Mouse (Mus musculus) ES-Bruce4 (cell line): ENCODE data around the gene Myo19. TPM values are rescaled to one million over a fixed set of nuclear protein-coding genes. Genes with fewer than 3 reads are reported as not detected.

ENCODE experiments used
- H3K27ac ChIP-seq: 2 replicates; pipeline ENCODE4 v1.5.1; 2012; ENCODE audit warnings: low read length, inconsistent platforms; ENCODE audit not compliant: insufficient read depth
- H3K27me3 ChIP-seq: 2 replicates; pipeline ENCODE4 v1.6.1; 2012; ENCODE audit warnings: mild to moderate bottlenecking, low read length, inconsistent platforms; ENCODE audit not compliant: control insufficient read depth, poor library complexity, insufficient read depth, severe bottlenecking
- H3K36me3 ChIP-seq: 2 replicates; pipeline ENCODE4 v1.6.1; 2012; ENCODE audit warnings: inconsistent platforms, mild to moderate bottlenecking, low read length, moderate library complexity; ENCODE audit not compliant: control insufficient read depth, poor library complexity, insufficient read depth, severe bottlenecking
- H3K4me1 ChIP-seq: one replicate; pipeline ENCODE4 v1.8.1; 2011; ENCODE audit warnings: low read length; ENCODE audit not compliant: control insufficient read depth, insufficient read depth
- H3K4me3 ChIP-seq: 2 replicates; pipeline ENCODE4 v1.5.1; 2011; ENCODE audit warnings: low read depth, mild to moderate bottlenecking, low read length
- H3K9ac ChIP-seq: 2 replicates; pipeline ENCODE4 v1.6.1; 2012; ENCODE audit warnings: low read depth, mild to moderate bottlenecking, inconsistent platforms; ENCODE audit not compliant: poor library complexity, severe bottlenecking
- H3K9me3 ChIP-seq: replicated peaks from 2 replicates; pipeline ENCODE4 v1.6.1; 2012; ENCODE audit warnings: mild to moderate bottlenecking, low read length, inconsistent platforms; ENCODE audit not compliant: control insufficient read depth, poor library complexity, insufficient read depth, severe bottlenecking
- CTCF ChIP-seq: IDR thresholded peaks from one replicate; pipeline ENCODE4 v1.8.1; 2011; ENCODE audit warnings: low read depth, low read length
- EP300 ChIP-seq: IDR thresholded peaks from 2 replicates; pipeline ENCODE4 v1.6.1; 2011; ENCODE audit warnings: low read depth, low read length; ENCODE audit not compliant: insufficient read depth
- POLR2A ChIP-seq: IDR thresholded peaks from one replicate; pipeline ENCODE4 v1.8.1; 2011; ENCODE audit warnings: low read length; ENCODE audit not compliant: insufficient read depth
- polyA plus RNA-seq: library from polyadenylated mRNA; stranded (reverse); fragments of >200 nt; gene quantifications from 2 replicates; pipeline ENCODE4 v1.2.4, GENCODE M21; 2011; ENCODE audit warnings: low read depth; ENCODE audit not compliant: missing spikeins, insufficient read depth, insufficient read length

The Myo19 gene
- polyA plus RNA-seq, 1 experiment = 19.5 TPM

DNA sequence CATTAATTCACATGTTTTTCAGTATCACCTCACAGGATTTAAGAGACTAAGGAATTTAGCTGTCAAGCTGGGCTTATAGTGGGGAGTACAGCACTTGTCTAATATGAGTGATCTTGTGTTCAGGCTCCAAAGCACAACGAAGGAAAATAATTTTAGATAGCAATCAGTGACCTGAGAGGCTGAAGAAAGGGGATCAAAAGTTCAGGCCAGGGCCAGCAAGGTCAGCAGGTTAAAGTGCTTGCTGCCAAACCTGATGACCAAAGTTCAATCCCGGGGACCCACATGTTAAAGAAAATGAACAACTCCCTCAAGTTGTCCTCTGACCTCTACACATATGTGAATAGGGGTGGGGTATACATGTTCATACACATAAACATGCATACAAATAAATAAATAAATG is 14.7 kb upstream of the Myo19 start:
- Histone ChIP-seq H3K9me3 (no peaks in the 10 kb centered on the region), H3K9ac (no peak overlapping the region), H3K27me3 (no peaks in the 10 kb centered on the region), H3K4me1 (no peaks in the 10 kb centered on the region), H3K27ac (no peak overlapping the region), H3K36me3 (peaks cover 5% of the 10 kb centered on the region), H3K4me3 (no peak overlapping the region)
- TF ChIP-seq CTCF (no peak), EP300 (no peak), POLR2A (no peak)

DNA sequence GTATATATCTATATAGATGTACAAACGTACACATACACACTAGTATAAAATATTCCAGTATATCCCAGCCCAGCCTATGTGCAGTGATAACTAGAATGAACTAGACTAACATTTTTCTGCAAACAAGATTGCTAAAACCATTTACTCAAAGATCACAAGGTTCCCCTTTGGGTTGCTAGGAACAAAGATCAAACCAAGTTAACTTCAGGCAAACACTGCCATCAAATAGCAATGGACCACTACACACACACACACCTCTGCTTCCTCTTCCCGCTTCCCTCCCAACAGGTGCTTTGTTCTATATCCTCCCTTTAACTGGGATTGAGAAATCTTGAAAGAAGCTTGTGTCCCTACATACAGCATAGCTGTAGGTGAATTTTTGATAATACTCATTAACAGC is 12.4 kb upstream of the Myo19 start:
- H3K9ac ChIP-seq = no peak overlapping the region
- no peaks in the 10 kb centered on the region for H3K9me3 ChIP-seq
- H3K4me1 ChIP-seq = no peaks in the 10 kb centered on the region
- no peak for TF ChIP-seq CTCF
- TF ChIP-seq EP300 = no peak
- TF ChIP-seq POLR2A = no peak
- H3K27ac ChIP-seq = no peak overlapping the region
- no peaks in the 10 kb centered on the region for H3K27me3 ChIP-seq
- H3K36me3 ChIP-seq = no peaks in the 10 kb centered on the region; the same call in 1 of the 2 replicates
- no peak overlapping the region for H3K4me3 ChIP-seq

GRCm38 (mm10) chr11:84868786-84869259 is 11.1 kb upstream of the Myo19 start:
- Histone ChIP-seq H3K36me3 (peaks cover 2% of the 10 kb centered on the region), H3K4me1 (no peaks in the 10 kb centered on the region), H3K9ac (peak overlapping the region; percentile 99), H3K9me3 (no peaks in the 10 kb centered on the region), H3K4me3 (peak overlapping the region; percentile 91), H3K27me3 (no peaks in the 10 kb centered on the region), H3K27ac (peak overlapping the region; percentile 80; the same call in 1 of the 2 replicates)
- TF ChIP-seq POLR2A (no peak), EP300 (no peak), CTCF (no peak)

DNA sequence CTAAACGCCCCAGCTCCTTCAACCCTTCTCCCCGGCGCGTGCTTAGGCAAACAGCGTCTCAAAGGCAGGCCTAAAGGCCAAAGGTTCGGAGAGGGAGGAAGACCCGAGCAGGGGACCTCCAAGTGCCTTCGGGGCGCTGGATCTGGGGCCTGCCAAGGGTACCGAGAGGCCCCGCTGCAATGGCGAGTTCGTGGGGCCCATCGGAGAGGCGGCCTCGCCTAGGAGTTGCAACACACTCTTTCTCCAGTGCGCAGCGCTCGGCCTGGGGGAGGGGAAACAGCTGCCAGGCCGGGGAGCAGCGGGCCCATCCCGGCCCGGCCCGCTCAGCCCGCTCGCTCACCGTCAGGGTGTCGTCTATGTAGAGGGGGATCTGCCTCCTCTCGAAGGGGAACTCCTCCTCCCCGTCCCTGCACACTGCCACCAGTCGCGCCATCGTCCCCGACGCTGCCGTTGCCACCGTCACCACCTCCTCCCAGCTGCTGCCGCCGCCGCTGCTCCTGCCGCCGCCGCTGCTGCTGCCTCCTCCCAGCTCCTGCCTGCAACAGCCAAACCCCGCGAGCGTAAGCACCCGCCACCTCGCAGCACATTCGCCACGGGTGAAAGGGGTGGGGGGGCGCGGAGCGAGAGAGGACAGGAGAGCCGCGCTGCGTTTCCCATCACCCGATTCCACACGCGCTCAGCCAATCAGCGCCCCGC is 10.3 kb upstream of the Myo19 start:
- peaks cover 6% of the 10 kb centered on the region for H3K36me3 ChIP-seq
- H3K9me3 ChIP-seq = no peaks in the 10 kb centered on the region
- H3K4me3 ChIP-seq = peak overlapping the region; percentile 91
- H3K27ac ChIP-seq = peak overlapping the region; percentile 80
- no peaks in the 10 kb centered on the region for H3K27me3 ChIP-seq
- H3K4me1 ChIP-seq = no peaks in the 10 kb centered on the region
- TF ChIP-seq POLR2A (peak; percentile 21), EP300 (no peak)
- H3K9ac ChIP-seq = peak overlapping the region; percentile 99

- H3K9ac ChIP-seq = peak within 1 kb of the TSS; percentile 99
- H3K4me3 ChIP-seq = peak within 1 kb of the TSS; percentile 93
- H3K27me3 ChIP-seq = no peaks in the 10 kb centered on the region
- peak within 1 kb of the TSS; percentile 86 for H3K27ac ChIP-seq
- no peak for TF ChIP-seq CTCF
- TF ChIP-seq EP300 = peak; percentile 28; the same call in 1 of the 2 replicates
- TF ChIP-seq POLR2A = no peak
- H3K36me3 ChIP-seq = peaks cover 7% of the 10 kb centered on the region
- H3K9me3 ChIP-seq = no peaks in the 10 kb centered on the region
- no peaks in the 10 kb centered on the region for H3K4me1 ChIP-seq
These were observed 9.5 kb upstream of the Myo19 start, which contains the start of gene Ggnbp2 for GRCm38 (mm10) chr11:84870337-84871043. TSS of gene Ggnbp2 (minus strand) at chr11:84870817.

- no peaks in the 10 kb centered on the region for H3K9me3 ChIP-seq
- no peak for TF ChIP-seq CTCF
- TF ChIP-seq POLR2A = no peak
- TF ChIP-seq EP300 = no peak
- peak overlapping the region; percentile 93 for H3K4me3 ChIP-seq
- no peaks in the 10 kb centered on the region for H3K4me1 ChIP-seq
- peak overlapping the region; percentile 99 for H3K9ac ChIP-seq
- H3K27me3 ChIP-seq = no peaks in the 10 kb centered on the region
- peak overlapping the region; percentile 79 for H3K27ac ChIP-seq
- H3K36me3 ChIP-seq = peaks cover 7% of the 10 kb centered on the region
These were observed 8.9 kb upstream of the Myo19 start for GRCm38 (mm10) chr11:84871046-84871445.
